Mouse (Mus musculus) B cell, adult 2 months (primary cell): ENCODE measurements around the gene Tfap2e.

Experiments
- DNase-seq, 2 experiments: peaks; one replicate each; pipeline ENCODE4 v3.0.0; 2022

Tfap2e gene

DNA sequence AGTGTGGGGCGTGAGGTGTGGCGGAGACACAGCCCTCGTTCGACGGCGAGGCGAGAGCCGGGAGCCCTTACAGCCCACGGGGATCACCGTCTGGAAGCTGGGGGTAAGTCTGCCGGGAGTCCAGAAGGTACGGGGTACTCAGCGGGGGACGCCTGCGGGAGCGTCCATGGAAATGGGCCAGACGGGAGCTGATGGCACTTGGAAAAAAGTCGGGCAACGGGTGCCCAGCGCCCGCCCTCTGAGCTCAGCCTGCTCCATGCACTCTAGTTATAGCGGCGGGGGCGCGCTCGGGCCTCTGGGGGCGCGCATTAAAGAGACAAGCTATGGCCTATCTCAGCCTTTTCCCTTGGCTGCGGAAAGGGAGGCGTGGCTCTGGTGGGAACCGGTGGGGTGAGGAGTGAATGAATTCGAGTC, at the start of gene Tfap2e:
Gene Tfap2e, minus strand, starts transcription at position 240 of the 414 bp plus-strand sequence.
- DNase-seq = peak in 1 of 2 experiments; percentile 32

DNA sequence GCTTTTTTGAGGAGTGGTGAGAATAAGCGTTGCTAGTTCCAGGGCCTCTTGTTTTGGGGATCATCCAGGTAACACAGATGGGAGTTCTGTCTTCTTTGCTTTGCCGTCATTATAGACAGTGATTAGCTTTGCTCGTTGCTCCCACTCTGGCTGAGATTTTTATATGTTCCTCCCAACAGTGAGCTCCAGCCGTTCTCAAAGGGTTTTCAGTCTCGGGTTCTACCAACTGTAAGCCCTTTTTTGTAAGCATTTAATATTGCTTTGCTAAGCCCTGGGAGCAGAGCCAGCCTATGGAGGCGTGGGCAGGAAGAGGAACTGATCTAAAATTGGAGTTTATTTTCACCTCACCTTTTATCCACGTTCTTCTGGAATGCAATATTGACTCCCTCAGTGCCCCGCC, 47.0 kb upstream of the Tfap2e start:
- no peak for DNase-seq

DNA sequence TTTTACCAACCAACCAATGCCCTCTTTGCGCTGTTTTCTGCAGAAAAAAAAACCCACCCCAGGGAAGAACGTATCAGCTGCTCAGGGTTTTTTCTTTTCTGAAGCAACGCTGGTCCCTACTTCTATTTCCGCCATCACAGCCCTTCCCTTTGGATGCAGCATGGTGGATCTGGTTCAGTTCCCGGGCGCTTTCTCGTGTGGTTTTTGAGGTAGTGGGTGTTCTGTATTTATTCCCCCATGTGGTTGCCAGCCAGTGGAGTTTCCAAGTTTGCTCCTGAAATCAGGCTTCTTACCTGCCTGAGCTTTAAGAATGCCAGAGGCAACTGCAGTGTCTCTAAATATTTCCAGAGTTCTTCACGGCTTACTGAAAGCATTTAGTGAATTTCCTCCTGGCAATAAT, 46.5 kb upstream of the Tfap2e start:
- DNase-seq = no peak

DNA sequence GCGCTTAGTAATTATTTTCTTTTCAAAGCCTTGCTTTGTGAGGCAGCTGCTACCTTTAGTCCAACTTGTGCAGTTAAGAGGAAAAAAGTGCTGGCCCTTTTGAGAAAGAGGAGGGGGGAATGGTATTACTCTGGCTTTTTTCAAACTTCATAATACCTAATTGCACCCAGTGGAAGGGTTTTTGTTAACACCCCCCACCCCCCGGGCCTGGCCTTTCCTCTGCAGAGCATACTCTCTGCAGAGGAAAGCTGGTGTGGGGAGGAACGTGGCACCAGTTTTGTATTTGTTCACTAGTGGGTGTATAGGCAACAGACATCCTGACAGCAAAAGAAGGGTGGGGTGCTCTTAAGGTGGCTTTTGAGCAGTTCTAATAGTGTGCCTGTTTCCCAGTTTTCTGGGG, 45.8 kb upstream of the Tfap2e start:
- no peak for DNase-seq

DNA sequence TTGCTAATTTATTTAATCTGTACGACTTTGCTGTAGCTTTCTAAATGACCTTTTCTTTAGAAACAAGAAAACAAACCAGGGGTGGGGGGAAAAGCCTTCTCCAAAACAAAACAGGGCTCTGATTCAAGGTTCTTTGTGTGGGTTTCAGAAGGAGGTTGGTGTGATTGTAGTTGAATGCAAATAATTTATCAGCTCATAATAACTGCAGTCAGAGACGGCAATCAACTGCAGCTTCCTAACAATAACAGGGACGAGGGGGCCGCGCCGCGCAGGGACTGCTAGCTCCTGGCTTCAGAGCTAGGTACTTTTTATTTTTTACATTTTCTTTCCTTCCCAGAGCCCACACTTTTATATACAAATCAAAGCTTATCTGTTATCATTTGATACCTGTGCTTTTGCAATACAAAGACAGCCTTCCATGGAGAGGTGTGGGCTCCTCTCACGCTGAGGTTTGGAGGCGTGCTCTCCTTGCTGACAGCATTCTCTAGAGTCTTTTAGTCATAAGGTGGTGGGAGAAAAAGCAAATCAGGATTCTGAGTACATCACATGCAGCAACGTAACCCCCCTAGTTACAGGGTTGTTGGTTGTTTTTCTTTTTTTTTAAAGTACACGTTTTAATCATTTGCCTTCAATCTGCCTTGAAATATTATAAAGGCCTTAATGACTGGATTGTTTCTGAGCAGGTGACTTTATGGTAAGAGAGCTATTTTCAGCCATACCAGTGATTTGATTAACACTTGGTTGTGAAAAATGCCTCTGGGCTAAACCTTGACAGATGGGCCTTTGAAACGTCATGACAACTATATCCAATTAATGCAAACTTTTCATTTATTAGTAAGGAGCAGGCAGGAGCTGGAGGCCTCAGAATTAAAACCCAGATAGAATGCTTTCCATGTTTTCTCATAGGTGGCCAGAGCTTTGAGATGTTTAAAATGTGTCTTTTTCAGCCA, 44.1 kb upstream of the Tfap2e start:
- DNase-seq = no peak

DNA sequence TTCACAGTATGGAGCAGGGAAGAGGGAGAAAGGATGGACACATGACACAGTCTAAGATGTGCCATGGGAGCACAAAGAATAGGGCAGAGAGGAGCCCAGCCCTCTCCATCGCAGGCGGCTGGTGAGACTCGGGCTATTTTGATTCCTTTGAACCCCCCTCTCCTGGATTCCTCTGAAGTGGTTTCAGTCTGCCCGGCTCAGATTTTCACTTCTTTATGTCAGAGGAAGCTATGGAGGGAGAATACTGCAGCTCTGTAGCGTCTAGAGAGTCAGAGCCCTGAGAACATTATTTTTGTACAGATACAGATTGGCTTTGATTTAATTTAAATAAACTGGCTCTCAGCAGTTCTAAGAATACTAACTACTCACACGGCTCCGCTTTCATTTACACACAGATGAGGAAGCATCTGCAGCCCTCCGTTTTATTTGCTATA, 43.1 kb upstream of the Tfap2e start:
- DNase-seq = no peak

DNA sequence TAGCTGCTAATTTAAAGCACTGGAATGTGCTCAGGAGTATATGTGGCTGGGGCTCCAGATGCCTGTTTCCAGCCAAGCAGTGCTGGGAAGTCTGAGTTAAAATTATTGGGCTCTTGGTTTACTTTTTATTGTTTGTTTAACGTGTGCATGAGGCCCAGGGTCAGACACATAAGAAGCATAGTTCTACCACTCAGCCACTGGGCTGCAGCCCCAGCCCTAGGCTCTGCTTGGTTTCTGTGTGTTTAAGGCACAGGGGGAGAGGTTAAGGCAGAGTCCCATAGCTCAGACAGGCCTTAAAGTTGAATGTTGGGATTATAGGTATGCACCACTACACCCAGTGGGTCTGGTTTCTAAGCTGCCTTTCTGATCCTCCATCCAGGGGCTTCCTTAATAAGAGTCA, 39.1 kb upstream of the Tfap2e start:
- no peak for DNase-seq

DNA sequence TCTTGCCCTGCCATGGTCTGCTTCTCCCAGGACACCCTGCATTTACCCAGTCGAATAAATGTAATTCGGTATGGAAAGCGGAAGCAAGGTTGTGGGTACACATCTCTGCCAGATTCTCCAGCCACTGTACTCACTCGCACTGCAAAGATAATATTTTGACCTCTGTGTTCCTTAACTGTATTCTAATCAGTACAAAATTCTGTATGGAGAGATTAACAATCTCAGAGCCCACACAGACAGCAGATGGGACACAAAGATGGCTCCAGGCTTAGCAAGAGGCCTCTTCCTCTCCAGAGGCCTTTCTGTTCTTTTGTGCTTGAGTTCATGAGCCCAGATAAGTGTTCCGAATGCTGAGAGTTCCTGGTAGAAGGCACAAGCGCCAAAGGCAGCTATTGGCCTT, 37.8 kb upstream of the Tfap2e start:
- DNase-seq = no peak

DNA sequence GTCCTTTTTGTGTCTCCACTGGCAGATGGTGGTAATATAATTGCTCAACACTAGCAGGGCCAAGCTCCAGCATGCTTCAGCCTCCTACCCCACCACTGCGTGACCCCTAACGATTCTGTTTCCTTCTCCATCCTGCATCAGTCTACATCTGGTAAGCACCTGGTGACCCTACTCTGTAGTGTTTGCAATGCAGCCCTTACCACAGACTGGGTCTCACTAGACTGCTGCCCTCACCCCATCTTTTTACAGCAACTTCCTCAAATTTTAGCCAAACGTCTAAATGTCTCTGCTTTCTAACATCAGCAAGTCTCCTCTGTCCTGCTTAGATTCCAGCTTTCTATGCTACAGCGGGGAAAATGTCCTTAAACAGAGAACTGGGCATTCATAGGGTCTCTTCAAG, 34.8 kb upstream of the Tfap2e start:
- no peak for DNase-seq

DNA sequence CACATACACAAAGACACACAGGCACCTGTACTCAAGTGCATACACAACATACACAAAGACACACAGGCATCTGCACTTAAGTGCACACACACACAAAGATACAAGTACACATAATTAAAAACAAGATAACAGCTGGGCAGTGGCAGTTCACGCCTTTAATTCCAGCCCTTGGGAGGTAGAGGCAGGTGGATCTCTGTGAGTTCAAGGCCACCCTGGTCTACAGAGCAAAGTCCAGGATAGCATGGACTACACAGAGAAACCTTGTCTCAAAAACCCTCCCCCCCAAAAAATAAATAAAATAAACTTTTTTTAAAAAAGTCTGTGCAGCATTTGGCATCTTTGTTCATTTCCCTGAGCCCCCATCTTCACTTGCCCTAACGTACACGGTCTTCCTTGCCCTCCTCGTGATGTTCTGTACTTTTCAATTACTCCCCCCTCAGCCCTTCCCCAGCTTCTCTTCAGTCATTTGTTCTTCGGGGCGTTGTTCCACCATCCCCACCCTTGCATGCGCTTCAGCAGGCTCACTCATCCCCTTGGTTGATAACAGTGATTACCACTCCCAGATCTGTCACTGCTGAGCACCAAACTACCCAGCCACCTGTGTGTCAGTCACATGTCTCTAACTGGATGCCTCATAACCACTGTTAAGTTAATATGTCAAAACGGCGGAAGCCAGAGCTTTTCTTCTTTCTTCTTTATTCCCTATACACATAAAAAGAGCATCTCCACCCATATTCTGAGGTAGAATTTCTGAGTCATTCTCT, 33.9 kb upstream of the Tfap2e start:
- DNase-seq = no peak

DNA sequence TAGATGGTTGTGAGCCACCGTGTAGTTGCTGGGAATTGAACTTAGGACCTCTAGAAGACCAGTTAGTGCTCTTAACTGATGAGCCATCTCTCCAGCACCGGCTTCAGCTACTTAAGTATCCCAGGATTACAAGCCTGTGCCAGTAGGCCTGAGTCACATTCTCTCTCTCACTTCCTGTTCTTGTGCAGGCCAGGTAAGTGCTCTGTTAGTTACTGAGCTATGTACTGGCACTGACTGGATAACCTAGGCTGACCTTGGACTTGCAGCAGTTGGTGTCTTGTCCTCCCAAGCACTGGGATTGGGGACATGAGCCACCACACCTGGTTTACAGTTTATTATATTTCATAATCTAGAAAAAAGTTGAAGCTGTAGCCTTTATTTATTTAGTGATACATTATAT, 27.4 kb upstream of the Tfap2e start:
- DNase-seq = no peak

DNA sequence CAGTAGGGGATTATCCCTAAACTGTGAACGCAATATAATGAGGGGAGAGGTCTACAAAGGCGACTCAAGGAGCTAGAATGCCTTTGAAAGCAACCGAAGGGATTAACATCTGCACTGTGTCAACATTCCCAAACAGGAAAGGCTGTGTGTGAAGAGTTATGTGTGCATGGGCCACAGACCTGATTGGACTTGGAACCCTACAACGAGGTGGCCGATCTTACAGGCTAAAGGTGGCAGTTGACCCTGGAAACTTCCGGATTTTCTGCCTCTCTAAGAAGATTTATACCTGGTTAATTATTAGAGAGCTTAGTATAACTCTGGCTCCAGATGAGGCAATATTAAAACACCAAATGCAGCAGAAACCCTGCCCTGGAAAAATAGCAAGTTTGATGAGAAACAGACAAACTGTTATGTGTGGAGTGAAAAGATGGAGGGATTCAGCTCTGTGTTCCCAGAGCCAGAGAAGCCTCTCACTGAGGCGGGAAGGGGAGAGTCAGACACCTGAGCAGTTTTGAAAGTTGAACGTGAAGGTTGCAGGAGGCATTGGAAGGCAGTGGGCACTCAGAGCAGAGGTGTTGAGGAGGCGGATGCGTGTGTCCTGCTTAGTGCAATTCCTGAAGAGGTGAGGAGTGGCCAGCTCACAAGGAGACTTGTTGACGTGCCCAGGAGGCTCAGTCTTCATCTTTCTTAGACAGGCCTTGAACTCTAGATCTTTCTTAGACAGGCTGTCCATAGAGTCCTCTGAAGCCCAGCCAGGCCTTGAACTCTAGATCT, 26.7 kb upstream of the Tfap2e start:
- DNase-seq = no peak

DNA sequence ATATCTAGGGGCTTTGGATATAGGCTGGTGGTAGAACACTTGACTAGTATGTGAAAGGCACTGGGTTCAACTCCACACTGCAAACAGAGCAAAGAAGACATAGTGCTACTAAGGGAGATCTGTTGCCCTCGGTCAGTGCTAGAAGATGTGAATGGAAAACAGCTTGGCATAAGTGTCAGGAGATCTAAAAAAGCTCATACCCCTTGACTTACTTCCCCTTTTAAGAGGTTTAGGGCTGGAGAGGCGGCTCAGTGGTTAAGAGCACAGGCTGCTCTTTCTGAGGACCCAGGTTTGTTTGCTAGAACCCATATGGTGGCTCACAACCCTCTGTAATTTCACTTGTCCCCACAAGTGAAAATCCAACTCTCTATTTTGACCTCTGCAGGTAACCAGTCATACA, 23.4 kb upstream of the Tfap2e start:
- DNase-seq = no peak

DNA sequence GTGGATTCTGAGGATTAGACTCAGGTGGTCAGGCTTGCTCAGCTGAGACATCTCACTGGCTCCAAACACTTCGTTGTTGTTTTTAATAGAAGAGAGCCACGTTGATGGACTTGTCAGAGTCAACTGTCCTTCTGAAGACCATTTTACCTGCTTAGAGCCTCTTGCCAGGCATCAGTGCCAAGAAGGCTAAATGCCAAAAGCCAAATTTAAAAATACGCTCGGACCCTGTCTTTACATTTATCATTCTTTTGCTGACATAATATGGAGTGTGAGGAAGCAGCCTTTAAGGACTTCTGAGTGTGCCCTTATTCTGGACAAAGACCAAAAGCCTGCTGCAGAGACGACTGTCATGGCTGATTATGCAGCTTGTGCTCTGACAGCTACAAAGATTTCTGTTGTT, 22.3 kb upstream of the Tfap2e start:
- DNase-seq = no peak

DNA sequence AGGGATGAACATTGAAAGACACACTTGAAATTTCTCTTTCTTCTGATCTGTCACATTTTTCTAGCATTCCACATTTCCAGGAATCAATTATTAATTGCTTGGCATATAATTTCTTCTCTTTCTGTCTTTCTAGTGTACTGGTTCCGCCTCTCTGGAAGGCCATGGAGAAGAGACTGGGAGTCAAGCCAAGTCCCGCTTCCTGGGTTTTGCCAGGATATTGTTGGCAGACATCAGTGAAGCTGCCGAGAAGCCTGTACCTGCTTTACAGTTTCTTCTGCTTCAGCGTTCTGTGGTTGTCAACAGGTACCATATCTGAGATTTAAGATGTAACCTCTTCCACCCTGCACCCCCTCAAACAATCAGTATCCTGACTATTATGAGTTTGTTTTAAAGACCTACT, 20.7 kb upstream of the Tfap2e start:
- no peak for DNase-seq

DNA sequence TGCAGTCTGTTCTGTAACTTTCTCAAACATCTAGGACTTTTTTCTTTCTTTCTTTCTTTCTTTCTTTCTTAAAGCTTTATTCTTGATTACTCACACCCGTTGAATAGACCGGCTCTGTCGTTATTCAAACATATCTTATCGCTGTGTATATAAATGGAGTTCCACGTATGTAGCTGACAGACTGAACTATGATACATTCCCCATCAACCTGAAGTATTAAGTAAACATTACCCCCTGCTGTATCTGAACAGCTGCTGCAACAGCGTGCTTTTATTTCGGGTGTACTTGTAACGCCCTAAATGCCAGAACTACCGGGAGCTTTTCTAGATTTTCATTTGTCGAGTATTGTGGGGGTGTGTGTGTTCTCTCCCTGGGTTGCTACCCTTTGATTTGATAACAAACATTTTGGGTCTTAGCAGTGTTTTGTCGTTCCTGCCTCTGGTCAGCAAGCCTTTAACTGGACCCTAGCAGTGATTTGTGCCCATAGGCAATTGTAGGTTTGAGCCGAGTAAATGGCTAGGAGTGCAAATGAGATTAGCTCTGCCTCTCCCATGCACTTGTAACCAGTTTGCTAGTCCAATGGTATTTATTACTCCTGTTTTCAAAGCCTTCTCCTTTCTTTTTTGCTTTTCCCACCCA, 18.8 kb upstream of the Tfap2e start:
- no peak for DNase-seq

DNA sequence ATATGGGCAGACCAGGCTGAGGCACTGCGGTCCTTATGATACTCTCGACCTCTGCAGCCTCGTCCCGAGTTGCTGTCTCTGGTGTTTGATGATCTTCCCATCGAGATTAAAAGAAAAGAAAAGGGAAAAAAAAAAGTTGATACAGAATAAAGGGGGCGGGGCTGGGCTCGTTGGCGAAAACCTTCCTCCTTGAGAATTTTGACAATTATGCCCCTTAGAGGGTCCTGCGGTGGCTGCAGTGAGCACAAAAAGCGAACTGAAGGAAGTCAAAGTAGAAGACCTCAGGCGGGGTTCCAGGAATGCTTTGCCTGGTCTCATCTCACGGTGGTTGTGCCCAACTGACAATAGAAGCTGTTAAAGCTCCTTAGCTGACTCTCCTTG, 18.2 kb upstream of the Tfap2e start:
- DNase-seq = no peak

DNA sequence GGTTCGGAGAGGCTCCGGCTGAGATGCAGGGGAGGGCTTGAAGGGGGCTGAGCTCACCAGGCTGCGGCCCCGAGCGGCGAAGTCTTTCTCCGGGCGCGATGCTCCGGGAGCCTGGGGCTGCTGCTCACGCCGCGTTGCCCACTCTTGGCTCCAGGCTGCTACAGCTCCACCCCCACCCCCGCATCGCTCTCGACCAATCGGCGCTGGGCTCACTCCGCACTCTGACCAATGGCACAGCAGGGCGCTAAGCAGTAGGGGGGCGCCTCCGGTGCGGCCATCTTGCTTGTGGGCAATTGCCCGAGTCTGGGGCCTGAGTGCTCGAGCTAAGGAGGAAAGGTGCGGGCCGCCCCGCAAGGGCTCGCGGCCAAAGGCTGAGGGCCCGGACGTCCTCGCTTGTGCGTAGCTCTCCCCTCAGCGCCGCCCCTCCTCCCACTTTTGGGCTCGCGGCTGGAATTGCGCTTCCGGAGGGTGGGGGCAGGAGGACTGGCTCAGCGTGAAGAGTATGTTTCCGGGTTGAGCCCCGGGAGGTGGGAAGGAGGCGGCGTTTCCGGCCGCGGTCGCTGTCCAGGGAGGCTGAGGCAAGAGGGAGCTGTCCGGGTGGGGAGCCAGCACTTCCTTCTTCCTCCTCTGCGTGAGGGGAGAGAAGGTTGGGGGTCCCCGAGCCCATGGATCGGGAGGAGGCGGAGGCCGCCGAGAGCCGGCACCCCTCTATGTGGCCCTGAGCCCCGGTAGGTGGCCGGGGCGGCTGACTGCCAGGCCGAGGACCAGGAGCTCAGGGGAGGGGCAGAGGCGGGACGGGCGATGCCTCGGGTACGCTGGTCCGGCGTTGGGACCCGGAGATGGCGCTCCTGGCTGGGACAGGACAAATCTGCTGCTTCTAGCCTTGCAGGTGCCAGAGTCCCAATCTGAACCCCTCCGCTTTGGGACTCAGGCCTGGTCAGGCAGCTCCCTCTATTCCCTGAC, 17.5 kb upstream of the Tfap2e start, which contains the start of the genes Ncdn and AU040320:
Gene Ncdn, minus strand, starts transcription at position 171 of the 963 bp plus-strand sequence.
Gene AU040320, plus strand, starts transcription at position 277 of the 963 bp plus-strand sequence.
- peak; percentile 95 to 96 for DNase-seq

DNA sequence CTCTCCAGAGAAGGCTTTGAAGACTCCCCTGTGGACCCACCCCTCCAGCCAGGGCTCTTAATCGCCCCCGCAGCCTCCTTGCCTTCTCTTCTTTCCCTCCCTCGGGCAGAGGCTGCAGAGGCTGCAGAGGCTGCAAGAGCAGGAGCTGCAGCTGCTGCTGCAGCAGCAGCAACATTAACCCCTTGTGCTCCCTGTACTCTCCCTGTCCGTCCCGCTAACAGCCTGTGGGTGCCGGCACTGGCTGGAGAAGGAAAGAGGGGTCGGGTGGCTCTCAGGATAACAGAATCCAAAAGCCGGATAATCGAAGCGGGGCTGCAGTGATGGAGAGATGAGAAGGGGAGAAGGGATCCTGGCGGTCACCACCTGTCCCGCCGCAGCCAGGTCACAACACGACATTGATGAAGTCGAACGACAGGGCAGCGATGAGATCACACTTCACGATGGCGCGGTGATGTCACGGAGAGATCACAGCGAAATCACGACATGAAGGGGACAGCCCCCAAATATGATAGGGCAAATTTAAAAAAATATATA, 16.6 kb upstream of the Tfap2e start:
- no peak for DNase-seq

DNA sequence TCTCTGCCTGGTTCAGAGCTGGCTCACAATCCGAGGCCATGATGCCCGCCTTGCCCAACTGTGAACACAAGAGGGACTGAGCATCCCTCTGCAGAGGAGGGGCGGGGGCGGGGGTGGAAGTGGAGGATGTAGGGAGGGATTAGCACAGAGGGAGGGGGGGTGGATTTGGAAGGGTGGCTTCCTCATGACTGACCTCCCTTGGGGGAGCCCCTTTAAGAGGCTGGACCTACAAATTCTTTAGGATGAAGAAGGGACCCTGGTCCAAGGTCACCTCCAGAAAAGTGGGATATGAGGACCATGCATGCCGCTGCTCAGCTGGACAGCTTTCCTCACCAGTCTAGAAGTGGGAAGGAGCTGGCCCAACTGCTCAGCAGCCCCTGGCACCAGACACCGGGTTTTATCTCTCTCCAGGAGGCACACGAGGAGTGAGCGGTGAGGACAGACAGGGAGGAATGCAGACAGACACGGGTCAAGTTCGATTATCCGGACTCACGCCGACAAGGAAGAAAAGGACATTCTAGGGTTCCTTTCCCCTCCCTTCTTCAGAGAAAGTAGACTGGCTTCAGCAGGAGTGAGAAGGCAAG, 16.1 kb upstream of the Tfap2e start:
- no peak for DNase-seq

DNA sequence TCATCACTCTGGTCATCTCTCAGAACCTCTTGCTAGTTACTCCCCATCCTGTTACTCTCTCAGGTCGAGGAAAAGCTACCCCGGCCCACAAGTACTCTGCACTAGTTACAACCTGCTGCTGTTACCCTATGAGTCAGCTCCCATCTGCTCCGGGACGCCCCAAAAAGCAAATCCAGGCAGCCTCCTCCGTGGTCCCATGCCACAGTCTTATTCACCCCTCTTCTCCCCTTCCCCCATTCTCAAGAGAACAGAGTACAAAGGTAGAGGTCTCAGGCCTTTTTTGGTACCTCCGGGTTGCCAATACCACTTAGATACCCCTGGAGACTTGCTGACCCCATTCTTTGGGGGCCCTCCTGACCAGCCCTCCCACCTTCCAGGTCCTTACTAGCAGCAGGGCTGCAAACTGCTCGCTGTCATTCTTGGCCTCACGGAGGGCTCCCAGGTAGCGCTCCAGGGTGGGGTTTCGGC, 15.6 kb upstream of the Tfap2e start:
- DNase-seq = no peak
